Mouse (Mus musculus): ENCODE results near the gene Scgb1b24. TPM values are rescaled to one million over a fixed set of nuclear protein-coding genes. Genes with fewer than 3 reads are reported as not detected.

Gene Scgb1b24
- total RNA-seq (2021), result not detected

- no peak for DNase-seq (ENCODE audit: low spot score)
- intact Hi-C loops (cut with DNase I), result no loop called here
These were observed at the start of gene Scgb1b24 for GRCm38 (mm10) chr7:33743499-33743898. Gene Scgb1b24 (plus strand): TSS chr7:33743799.

- no peak for DNase-seq (ENCODE audit: low spot score)
- intact Hi-C loops (cut with DNase I), result no loop called here
These were observed 4.4 kb upstream of the Scgb1b24 start, which contains the start of gene Scgb2b24 for GRCm38 (mm10) chr7:33739212-33739611. Gene Scgb2b24 (minus strand): TSS chr7:33739312.

Other genes with a start within 250 kb of the Scgb1b24 start
- gene Scgb2b21, start 223.3 kb upstream of the Scgb1b24 start, total RNA-seq (2021), result not detected
- gene Scgb2b24, start 4.5 kb upstream of the Scgb1b24 start, total RNA-seq (2021), result not detected
- not detected for gene Scgb2b26, start 201.2 kb downstream of the Scgb1b24 start, total RNA-seq (2021)